Mouse (Mus musculus): ENCODE data around the gene Olfr1513.
A peak's percentile ranks its signal among the peaks of the same experiment; 100 is the strongest.
"Not testable (repeated sequence)": the region's sequence is repeated elsewhere in the genome, so short reads cannot be mapped to it uniquely, and the experiment has no call there.

The Olfr1513 gene

DNA sequence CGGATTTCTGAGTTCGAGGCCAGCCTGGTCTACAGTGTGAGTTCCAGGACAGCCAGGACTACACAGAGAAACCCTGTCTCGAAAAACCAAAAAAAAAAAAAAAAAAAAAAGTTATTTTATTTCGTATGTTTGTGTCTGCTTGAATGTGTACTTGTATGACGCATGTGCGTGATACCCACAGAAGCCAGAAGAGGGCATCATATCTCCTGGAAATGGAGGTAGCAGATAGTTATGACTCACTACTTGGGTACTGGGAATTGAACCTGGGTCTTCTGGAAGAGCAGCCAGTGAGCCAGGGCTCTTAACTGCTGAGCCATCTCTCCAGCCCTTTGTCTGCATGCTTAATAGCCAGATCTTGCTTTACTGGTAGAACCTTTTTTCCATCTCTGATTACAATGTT lies 45.9 kb downstream of the Olfr1513 start:
- peak; percentile 41 for DNase-seq (ENCODE audit: low read depth)

DNA sequence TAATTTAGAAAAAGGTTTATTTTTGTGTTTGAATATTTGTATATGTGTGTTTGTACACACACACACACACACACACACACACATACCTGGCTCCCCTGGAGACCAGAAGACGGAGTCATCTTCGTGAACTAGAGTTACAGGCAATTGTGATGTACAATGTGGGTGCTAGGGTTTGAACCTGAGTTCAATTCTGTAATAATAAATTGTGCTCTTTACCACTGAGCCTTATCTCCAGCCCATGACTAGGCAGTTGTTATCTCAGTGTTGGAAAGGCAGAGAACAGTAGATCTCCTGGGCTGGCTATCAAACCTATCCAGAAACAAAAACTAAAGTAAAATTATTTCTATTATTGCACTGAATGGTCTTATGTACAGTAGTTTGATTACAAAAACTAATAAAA lies 50.1 kb downstream of the Olfr1513 start:
- DNase-seq (ENCODE audit: low read depth) = no peak

DNA sequence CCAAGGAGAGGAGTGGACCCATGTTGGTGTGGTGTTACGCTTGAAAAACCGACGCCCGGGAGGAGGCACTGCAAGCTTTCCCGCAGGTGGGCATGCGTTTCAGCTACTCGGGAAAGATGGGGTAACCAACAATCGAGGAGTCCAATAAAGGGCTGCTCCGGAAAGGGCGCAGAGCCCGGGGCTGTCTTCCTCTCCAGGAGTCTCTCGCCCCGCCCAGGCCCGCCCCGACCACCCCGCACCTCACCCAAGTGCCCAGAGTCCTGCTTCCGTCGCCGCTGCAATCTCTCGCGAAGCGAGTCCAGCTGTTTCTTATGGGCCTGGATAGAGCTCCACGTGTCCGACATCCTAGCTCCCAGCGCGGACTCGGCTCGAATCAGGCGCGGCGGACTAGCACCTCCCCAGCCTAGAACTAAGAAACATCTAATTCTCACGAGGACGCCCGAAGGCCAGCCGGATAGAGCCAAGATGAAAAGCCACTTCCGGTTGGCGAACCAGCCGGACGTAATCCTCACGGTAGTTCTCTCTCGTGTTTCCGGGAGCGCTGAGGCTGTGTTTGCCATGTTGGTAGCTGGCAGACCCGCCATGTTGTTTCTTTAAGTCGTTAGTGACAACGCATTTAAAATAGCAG lies 51.5 kb downstream of the Olfr1513 start, which contains the start of gene Mettl3:
Mettl3 (minus strand) TSS at position 485 of the 628 bp plus-strand sequence.
- peak; percentile 93 for DNase-seq (ENCODE audit: low read depth)

DNA sequence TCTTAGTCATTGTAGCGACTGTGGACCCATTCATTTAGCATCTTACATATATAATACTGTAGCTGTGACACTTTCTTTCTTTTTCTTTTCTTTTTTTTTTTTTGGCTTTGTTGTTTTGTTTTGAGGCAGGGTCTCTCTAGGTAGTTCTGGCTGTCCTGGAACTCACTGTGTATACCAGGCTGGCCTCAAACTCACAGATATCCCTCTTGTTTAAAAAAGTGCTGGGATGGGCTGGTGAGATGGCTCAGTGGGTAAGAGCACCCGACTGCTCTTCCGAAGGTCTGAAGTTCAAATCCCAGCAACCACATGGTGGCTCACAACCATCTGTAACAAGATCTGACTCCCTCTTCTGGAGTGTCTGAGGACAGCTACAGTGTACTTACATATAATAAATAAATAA lies 52.7 kb downstream of the Olfr1513 start:
- not testable (repeated sequence) for DNase-seq (ENCODE audit: low read depth)

All from naive thymus-derived CD4-positive, alpha-beta T cell, adult 2 months (primary cell).